Mouse (Mus musculus) heart, embryonic 14.5 days (tissue): ENCODE data around the gene Myrf. TPM values are rescaled to one million over a fixed set of nuclear protein-coding genes. Genes with fewer than 3 reads are reported as not detected.

Experiments
- ATAC-seq: fragments of 200-750 bp; cut with Nextera tagmentation; 2 replicates; pipeline ENCODE4 v1.8.0; 2017; ENCODE audit warnings: low read depth, moderate TSS enrichment; ENCODE audit not compliant: insufficient number of reproducible peaks, insufficient read depth, low FRiP score
- H3K27ac ChIP-seq, 2 experiments: fragments of 200-500 bp in 1 of 2; fragments of 300-500 bp in 1 of 2; sonication (generic) in 1 of 2; replicated peaks in 1 of 2; 2 replicates each; pipeline ENCODE4 v1.5.1; 2012 to 2014; ENCODE audit warnings: low read depth in 2 of 2, low read length in 2 of 2, control low read depth in 1 of 2, mild to moderate bottlenecking in 1 of 2, mixed read lengths in 1 of 2; ENCODE audit not compliant: control insufficient read depth in 1 of 2, insufficient read depth in 1 of 2
- H3K27me3 ChIP-seq: fragments of 300-500 bp; sonication (generic); 2 replicates; pipeline ENCODE4 v1.6.1; 2014; ENCODE audit warnings: mild to moderate bottlenecking, low read length, control low read depth; ENCODE audit not compliant: control insufficient read depth, insufficient read depth
- H3K36me3 ChIP-seq: fragments of 300-500 bp; sonication (generic); 2 replicates; pipeline ENCODE4 v1.6.1; 2014; ENCODE audit warnings: mild to moderate bottlenecking, control low read depth, low read length, mixed read lengths; ENCODE audit not compliant: control insufficient read depth, insufficient read depth
- H3K4me1 ChIP-seq, 2 experiments: fragments of 200-500 bp in 1 of 2; fragments of 300-500 bp in 1 of 2; sonication (generic) in 1 of 2; 2 replicates each; pipeline ENCODE4 v1.6.1; 2012 to 2014; ENCODE audit warnings: low read length in 2 of 2, control low read depth in 1 of 2, mixed read lengths in 1 of 2; ENCODE audit not compliant: control insufficient read depth in 2 of 2, insufficient read depth in 2 of 2
- H3K4me2 ChIP-seq: fragments of 300-500 bp; sonication (generic); 2 replicates; pipeline ENCODE4 v1.6.1; 2014; ENCODE audit warnings: mild to moderate bottlenecking, low read length
- H3K4me3 ChIP-seq, 2 experiments: fragments of 200-500 bp in 1 of 2; fragments of 300-500 bp in 1 of 2; sonication (generic) in 1 of 2; 2 replicates each; pipeline ENCODE4 v1.5.1; 2012 to 2014; ENCODE audit warnings: low read length in 2 of 2, mild to moderate bottlenecking in 2 of 2, control low read depth in 1 of 2, low read depth in 1 of 2, moderate library complexity in 1 of 2; ENCODE audit not compliant: control insufficient read depth in 1 of 2, insufficient read depth in 1 of 2
- H3K9ac ChIP-seq: fragments of 300-500 bp; sonication (generic); 2 replicates; pipeline ENCODE4 v1.6.1; 2014; ENCODE audit warnings: mild to moderate bottlenecking, low read length
- H3K9me3 ChIP-seq: fragments of 300-500 bp; sonication (generic); 2 replicates; pipeline ENCODE4 v1.6.1; 2016; ENCODE audit warnings: low read length, control low read depth; ENCODE audit not compliant: control insufficient read depth
- WGBS: fragments of 180-500 bp; shearing (Covaris S2); extraction: QIAGEN DNeasy Blood & Tissue Kit; methylation state at CpG from one replicate; pipeline ENCODE4 v1.1.7; 2014; 5-methylcytosine and 5-hydroxymethylcytosine counted together
- polyA plus RNA-seq: library from polyadenylated mRNA; unstranded; fragments of >200 nt; fragmentation: Nextera tagmentation; extraction: Ambion mirVana; gene quantifications from 2 replicates; pipeline ENCODE4 v1.2.1, GENCODE M21; 2014

Gene Myrf
- polyA plus RNA-seq, 1 experiment from 2014 or later = 10.8 TPM

DNA sequence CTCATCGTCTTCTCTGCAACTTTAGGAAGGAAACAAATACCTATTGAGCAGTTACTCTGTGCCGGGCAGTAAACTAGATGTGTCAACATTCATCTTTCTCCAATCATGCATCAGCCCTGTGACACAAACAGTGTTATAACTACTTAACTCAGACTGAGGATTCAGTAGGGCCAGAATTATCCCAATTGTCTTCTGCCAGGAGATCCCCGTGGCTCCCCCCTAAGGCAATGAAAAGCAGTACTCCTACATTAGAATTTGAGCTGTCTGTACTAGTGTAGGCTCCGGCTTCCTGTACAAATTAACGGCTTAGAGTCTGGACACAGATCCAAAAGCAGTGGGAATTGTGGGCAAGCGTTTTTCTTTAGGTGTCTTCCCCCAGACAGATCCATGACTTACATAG is 35.5 kb downstream of the Myrf start:
- H3K27ac ChIP-seq = peak overlapping the region in 1 of 2 experiments; percentile 75; a peak in 1 of 4 replicates
- H3K4me1 ChIP-seq = peaks cover 0 to 12% of the 10 kb centered on the region in 2 experiments; a peak in 2 of 4 replicates
- H3K9me3 ChIP-seq = no peaks in the 10 kb centered on the region
- ATAC-seq = no peak
- H3K27me3 ChIP-seq = no peaks in the 10 kb centered on the region
- peak overlapping the region; percentile 95 for H3K9ac ChIP-seq
- H3K4me2 ChIP-seq = peak overlapping the region; percentile 85
- peaks cover 63% of the 10 kb centered on the region for H3K36me3 ChIP-seq
- peak overlapping the region in 1 of 2 experiments; percentile 92; a peak in 2 of 4 replicates for H3K4me3 ChIP-seq
- WGBS = 72% methylated on average over 6 of the region's 6 CpGs

DNA sequence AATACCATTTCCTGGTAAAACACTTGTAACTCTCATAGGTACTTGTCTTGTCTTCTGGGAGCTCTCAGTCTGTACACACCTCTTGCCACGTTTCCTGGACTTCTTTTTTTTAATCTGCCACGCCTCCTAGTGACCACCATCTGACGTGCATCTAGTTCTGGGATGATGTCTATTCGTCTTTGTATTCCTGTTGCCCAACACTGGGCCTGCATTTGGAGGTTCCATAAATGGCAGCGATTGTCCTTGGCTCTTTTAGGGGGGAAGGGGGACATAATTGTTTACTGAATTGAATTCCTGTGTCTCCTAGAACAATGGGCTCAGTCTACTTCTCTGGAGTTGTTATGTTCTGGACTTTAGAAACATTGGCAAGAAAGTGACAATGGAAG is 35.9 kb downstream of the Myrf start:
- Histone ChIP-seq H3K4me3 (peak overlapping the region; percentile 72 to 92; a peak in 3 of 4 replicates), H3K4me2 (peak overlapping the region; percentile 85), H3K27ac (peak overlapping the region; percentile 60 to 75), H3K9ac (peak overlapping the region; percentile 95), H3K36me3 (peaks cover 63% of the 10 kb centered on the region), H3K9me3 (no peaks in the 10 kb centered on the region), H3K4me1 (peaks cover 0 to 12% of the 10 kb centered on the region in 2 experiments; a peak in 2 of 4 replicates), H3K27me3 (no peaks in the 10 kb centered on the region)
- 3% methylated on average over 5 of the region's 5 CpGs for WGBS
- no peak for ATAC-seq

DNA sequence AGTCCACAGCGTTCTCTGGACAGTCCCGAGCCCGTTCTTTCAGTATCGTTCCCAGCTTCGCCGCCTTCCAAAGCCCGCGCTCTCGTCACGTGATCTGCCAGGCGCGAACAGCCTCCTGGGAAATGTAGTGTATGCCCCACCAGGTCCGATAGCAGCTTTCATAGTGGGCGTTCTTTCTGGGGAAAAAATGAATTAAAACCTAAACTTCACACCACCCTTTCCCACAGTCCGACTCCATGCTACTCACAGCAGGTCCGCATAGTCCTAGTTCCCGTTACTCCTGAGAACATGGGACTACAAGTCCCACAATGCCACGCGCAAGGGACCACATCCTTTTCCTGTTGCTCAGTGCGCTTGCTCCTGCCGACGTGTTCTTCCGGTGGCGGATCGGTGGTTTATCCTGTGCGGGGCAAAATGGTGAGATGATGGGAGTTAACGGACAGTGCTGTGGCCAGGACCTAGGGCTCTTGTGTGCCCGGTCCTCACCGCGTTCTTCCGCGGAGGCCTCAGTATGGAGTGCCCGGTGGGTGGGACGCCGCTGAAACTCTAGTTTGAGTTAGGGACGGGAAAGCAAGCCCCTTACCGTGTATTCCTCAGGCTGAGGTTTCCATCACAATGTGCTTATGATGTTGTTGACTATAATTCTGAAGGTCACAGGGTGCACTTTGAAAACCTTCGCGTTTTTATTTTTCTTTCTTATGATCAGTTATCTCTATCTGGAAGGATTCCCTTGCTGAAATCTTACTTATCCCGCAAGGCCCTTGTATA is 36.5 kb downstream of the Myrf start, which contains the start of the genes Tmem258 and Fen1:
Gene Tmem258 (plus strand): TSS at position 167 of the 768 bp plus-strand sequence.
Gene Fen1 (minus strand): TSS at position 322 of the 768 bp plus-strand sequence.
- peak; percentile 89 for ATAC-seq
- under 1% methylated on average over 40 of the region's 40 CpGs for WGBS
- peaks cover 64% of the 10 kb centered on the region for H3K36me3 ChIP-seq

DNA sequence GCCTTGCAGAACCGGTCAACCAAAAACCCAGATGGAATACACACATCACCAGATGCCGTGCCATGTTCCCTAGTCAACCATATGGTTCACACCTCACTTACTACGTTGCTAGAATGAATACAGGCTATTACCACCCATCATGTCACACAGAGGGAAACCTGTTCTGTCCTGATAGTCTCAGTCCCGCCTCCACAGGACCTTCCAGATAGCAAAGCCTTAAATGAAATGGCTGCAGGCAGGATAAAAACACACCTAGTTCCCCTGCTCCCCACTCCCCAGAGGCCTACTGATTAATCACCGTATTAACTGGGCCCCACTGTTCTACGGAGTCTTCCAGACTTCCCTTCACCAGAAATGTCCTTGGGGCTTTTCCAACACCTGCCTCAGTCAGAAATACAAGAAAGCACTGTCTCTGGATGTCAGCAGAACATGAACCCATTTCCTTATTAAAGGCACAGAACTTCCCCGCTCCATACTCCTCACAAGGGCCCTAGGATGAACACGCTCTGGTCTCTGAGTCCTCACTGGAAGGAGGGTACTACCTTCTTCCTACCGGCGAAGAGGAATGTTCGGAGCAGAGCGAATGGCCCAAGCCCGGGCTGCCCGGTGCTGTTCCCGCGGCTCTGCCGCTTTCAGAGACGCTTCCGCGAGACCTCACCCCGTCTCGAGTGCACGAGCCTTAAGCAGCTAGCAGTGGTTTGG is 37.3 kb downstream of the Myrf start:
- H3K27me3 ChIP-seq = no peaks in the 10 kb centered on the region
- H3K4me3 ChIP-seq = peak overlapping the region; percentile 72 to 92
- 3% methylated on average over 23 of the region's 23 CpGs for WGBS
- no peak; the same call in 1 of the 2 replicates for ATAC-seq
- peak overlapping the region; percentile 95 for H3K9ac ChIP-seq
- H3K4me1 ChIP-seq = peaks cover 0 to 12% of the 10 kb centered on the region in 2 experiments; a peak in 2 of 4 replicates
- H3K4me2 ChIP-seq = peak overlapping the region; percentile 85
- H3K27ac ChIP-seq = peak overlapping the region; percentile 75 to 85
- no peaks in the 10 kb centered on the region for H3K9me3 ChIP-seq
- peaks cover 59% of the 10 kb centered on the region for H3K36me3 ChIP-seq

More for the DNA sequence above, 36.5 kb downstream of the Myrf start, which contains the start of the genes Tmem258 and Fen1:
- H3K4me3 ChIP-seq = peak within 1 kb of the TSS; percentile 72 to 92
- H3K27me3 ChIP-seq = no peaks in the 10 kb centered on the region
- peak within 1 kb of the TSS; percentile 75 to 85 for H3K27ac ChIP-seq
- H3K9me3 ChIP-seq = no peaks in the 10 kb centered on the region
- peak within 1 kb of the TSS; percentile 85 for H3K4me2 ChIP-seq
- H3K9ac ChIP-seq = peak within 1 kb of the TSS; percentile 95
- peaks cover 0 to 12% of the 10 kb centered on the region in 2 experiments; a peak in 2 of 4 replicates for H3K4me1 ChIP-seq

DNA sequence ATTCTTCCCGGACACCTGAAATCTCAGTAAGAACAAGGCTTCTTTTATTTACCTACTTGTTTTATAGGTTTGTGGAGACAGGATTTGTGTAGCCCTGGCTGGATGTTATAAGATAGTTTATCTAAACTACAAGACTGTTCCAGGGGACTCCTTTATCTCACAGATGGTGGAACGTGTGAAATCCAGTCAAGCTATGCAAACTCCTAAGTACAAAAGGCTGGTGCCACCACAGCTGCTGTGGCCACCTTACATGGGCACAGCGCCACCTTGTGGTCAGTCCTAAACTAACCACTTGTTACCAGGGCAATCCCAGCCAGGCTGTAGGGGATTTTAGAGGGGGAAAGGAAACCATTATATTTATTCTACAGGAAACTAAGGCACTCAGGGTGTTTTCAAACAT is 41.8 kb downstream of the Myrf start:
- Histone ChIP-seq H3K27ac (no peak overlapping the region), H3K9me3 (no peaks in the 10 kb centered on the region)
- no peak for ATAC-seq

DNA sequence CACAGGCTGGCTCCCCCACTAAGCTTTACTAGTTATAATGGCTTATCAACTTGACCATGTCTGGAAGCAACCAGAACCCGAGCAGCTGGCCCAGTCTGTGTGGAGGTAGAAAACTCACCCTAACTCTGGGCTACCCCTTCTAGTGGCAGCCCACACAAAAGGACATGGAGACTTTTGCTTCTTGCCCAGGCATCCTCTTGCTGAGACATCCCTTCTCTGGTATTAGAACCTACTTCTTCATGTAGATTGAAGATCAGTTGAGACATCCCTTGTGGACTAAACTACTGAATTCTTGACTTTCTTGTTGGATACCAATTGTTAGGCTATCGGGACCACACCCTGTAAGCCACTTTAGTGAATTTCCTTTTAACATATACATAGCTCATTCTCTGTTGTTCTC is 42.3 kb downstream of the Myrf start:
- H3K4me1 ChIP-seq = peaks cover 0 to 8% of the 10 kb centered on the region in 2 experiments; a peak in 2 of 4 replicates
- H3K27ac ChIP-seq = no peak overlapping the region
- H3K4me2 ChIP-seq = no peak overlapping the region
- WGBS = 68% methylated on average over 2 of the region's 2 CpGs
- H3K27me3 ChIP-seq = no peaks in the 10 kb centered on the region
- H3K36me3 ChIP-seq = peaks cover 68% of the 10 kb centered on the region
- H3K9me3 ChIP-seq = no peaks in the 10 kb centered on the region
- ATAC-seq = no peak
- no peak overlapping the region for H3K4me3 ChIP-seq
- H3K9ac ChIP-seq = no peak overlapping the region

More for the DNA sequence above, 41.8 kb downstream of the Myrf start:
- Histone ChIP-seq H3K4me3 (no peak overlapping the region), H3K27me3 (no peaks in the 10 kb centered on the region), H3K36me3 (peaks cover 64% of the 10 kb centered on the region), H3K4me2 (no peak overlapping the region), H3K9ac (no peak overlapping the region), H3K4me1 (peaks cover 0 to 8% of the 10 kb centered on the region in 2 experiments; a peak in 2 of 4 replicates)
- 29% methylated on average over 3 of the region's 3 CpGs for WGBS

DNA sequence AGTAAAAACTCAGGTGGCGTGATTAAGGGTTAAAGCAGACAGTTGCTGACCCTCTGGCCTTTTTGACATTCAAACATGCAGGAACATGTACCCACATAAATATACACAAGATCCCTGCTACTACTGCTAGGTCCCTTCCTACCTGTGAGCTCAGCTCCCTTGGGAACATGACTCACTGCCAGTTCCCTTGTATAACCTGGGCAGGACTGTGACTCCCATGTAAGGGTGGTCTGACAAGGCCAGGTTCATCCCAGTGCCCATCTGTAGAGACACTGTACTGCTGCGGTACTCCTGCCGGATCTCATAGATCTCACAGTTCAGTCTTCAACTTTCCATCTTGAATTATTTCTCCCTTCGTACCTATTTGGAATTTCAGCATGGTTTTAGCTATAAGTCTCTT is 43.4 kb downstream of the Myrf start:
- H3K27me3 ChIP-seq = no peaks in the 10 kb centered on the region
- ATAC-seq = no peak
- H3K36me3 ChIP-seq = peaks cover 80% of the 10 kb centered on the region
- H3K9me3 ChIP-seq = no peaks in the 10 kb centered on the region
- H3K4me2 ChIP-seq = no peak overlapping the region
- H3K9ac ChIP-seq = no peak overlapping the region
- WGBS = 94% methylated on average over 4 of the region's 4 CpGs
- H3K27ac ChIP-seq = no peak overlapping the region
- H3K4me3 ChIP-seq = no peak overlapping the region
- H3K4me1 ChIP-seq = no peaks in the 10 kb centered on the region
